In genomic region chr5:131395756-131396155, GRCm38 (mm10) we compare ENCODE assay signal across 29 mouse cellular contexts.
DNase-seq lines count a peak whose midpoint lies in the region; TF ChIP-seq lines count a peak whose summit lies in the region.
"Had no signal": no experiment of that assay in that cellular context is flagged by ENCODE, and none has a peak within 500 bp of the region (broad histone marks: within the 10 kb centered on the region; RNA-seq: fewer than 3 reads in every experiment).

No protein-coding gene starts in this region.

- WGBS in cerebellum, adult 2 months: 49% methylated on average over 8 of the region's 8 CpGs

- no peak for TF ChIP-seq CTCF in cerebellum, adult 2 months (IDR thresholded peaks at IDR 0.05; ENCODE audit: borderline replicate concordance, insufficient read depth, low read depth, low read length)

- intact Hi-C loops in heart, postnatal 14 days (cut with DNase I): no loop called here
- intact Hi-C loops in heart, postnatal 25 days (cut with DNase I): no loop called here

- peaks cover 4% of the 10 kb centered on the region; the same call in 1 of the 2 replicates for H3K4me1 ChIP-seq in cerebellum, adult 2 months (ENCODE audit: control insufficient read depth, insufficient read depth, low read length)
- H3K4me1 ChIP-seq: embryonic facial prominence, embryonic 13.5 days; forebrain, embryonic 10.5 days; forebrain, embryonic 15.5 days; hindbrain, embryonic 12.5 days; liver, embryonic 12.5 days; megakaryocyte, embryonic 14.5 days; neural tube, embryonic 15.5 days had no signal

- no peak overlapping the region for H3K4me3 ChIP-seq in cerebellum, adult 2 months (replicated peaks; ENCODE audit: insufficient read depth, low read depth, low read length)
- H3K4me3 ChIP-seq: embryonic facial prominence, embryonic 13.5 days; forebrain, embryonic 10.5 days; forebrain, embryonic 15.5 days; gastrocnemius, adult 2 months; hindbrain, embryonic 12.5 days; left cerebral cortex, adult 2 months; liver, embryonic 12.5 days; megakaryocyte, embryonic 14.5 days; neural tube, embryonic 15.5 days had no signal

- no peak overlapping the region for H3K27ac ChIP-seq in cerebellum, adult 2 months (ENCODE audit: insufficient read depth, low read length)
- H3K27ac ChIP-seq: embryonic facial prominence, embryonic 13.5 days; forebrain, embryonic 10.5 days; forebrain, embryonic 15.5 days; gastrocnemius, adult 2 months; hindbrain, embryonic 12.5 days; hindbrain, postnatal 0 days; kidney, postnatal 0 days; left cerebral cortex, adult 2 months; liver, embryonic 12.5 days; neural tube, embryonic 15.5 days; stomach, postnatal 0 days had no signal

- no peaks in the 10 kb centered on the region for H3K27me3 ChIP-seq in cerebellum, adult 2 months (ENCODE audit: control insufficient read depth, insufficient read depth, low read length)
- H3K27me3 ChIP-seq: CH12.LX; embryonic facial prominence, embryonic 13.5 days; forebrain, embryonic 15.5 days; hindbrain, embryonic 12.5 days; liver, embryonic 12.5 days; megakaryocyte, embryonic 14.5 days; neural tube, embryonic 15.5 days had no signal

- peak; percentile 87 for DNase-seq in heart, adult 11 months
- no peak for DNase-seq in heart, postnatal 14 days
- peak; percentile 49 for DNase-seq in brain, adult 2 months (ENCODE audit: low read depth, low spot score)
- DNase-seq in cerebellum, adult 2 months: peak; percentile 49 to 58
- peak; percentile 41 to 52 for DNase-seq in cerebellum, postnatal 14 days
- DNase-seq in heart, postnatal 25 days (ENCODE audit: low spot score): no peak
- no peak for DNase-seq in right cerebral cortex, postnatal 4 days
- DNase-seq in gastrocnemius, postnatal 4 days (ENCODE audit: low spot score in 2 of 2): no peak
- DNase-seq: adrenal gland, postnatal 10 days; gastrocnemius, adult 2 months; heart, postnatal 36 days; kidney, adult 8-10 months; lung, adult 18-20 months; lung, postnatal 4 days; midbrain, embryonic 14.5 days; thymus, adult 18-20 months; thymus, postnatal 36 days had no signal

- no peak for TF ChIP-seq POLR2A in cerebellum, adult 2 months (IDR thresholded peaks at IDR 0.05; ENCODE audit: borderline replicate concordance, insufficient read depth, low read length)

Comparison
In these comparisons a context has a peak if more than half of its experiments do, and no peak if none do; other contexts are left out.
1. DNase-seq: peak in heart, adult 11 months (single experiment), brain, adult 2 months (single experiment), cerebellum, adult 2 months (2 of 2) and cerebellum, postnatal 14 days (2 of 2); none in heart, postnatal 14 days (0 of 2), heart, postnatal 25 days (single experiment), right cerebral cortex, postnatal 4 days (single experiment) and gastrocnemius, postnatal 4 days (0 of 2).